Mouse (Mus musculus) midbrain, postnatal 0 days (tissue): ENCODE measurements around the gene Ndufa11. TPM values are rescaled to one million over a fixed set of nuclear protein-coding genes. Genes with fewer than 3 reads are reported as not detected.

ENCODE experiments used
- ATAC-seq: fragments of 200-750 bp; cut with Nextera tagmentation; 2 replicates; pipeline ENCODE4 v1.8.0; 2017; ENCODE audit warnings: moderate number of reproducible peaks, mild to moderate bottlenecking, moderate TSS enrichment, moderate library complexity; ENCODE audit not compliant: low FRiP score
- DNase-seq: peaks from one replicate; pipeline ENCODE4 v3.0.0-alpha.2; 2015; ENCODE audit warnings: low spot score
- H3K27ac ChIP-seq: fragments of 300-500 bp; sonication (generic); 2 replicates; pipeline ENCODE4 v1.5.1; 2014; ENCODE audit warnings: low read depth, mild to moderate bottlenecking, low read length, mixed read lengths
- H3K27me3 ChIP-seq: fragments of 300-500 bp; sonication (generic); 2 replicates; pipeline ENCODE4 v1.6.1; 2014; ENCODE audit warnings: low read length, control low read depth, mixed read lengths; ENCODE audit not compliant: insufficient read depth
- H3K36me3 ChIP-seq: fragments of 300-500 bp; sonication (generic); 2 replicates; pipeline ENCODE4 v1.6.1; 2014; ENCODE audit warnings: low read length, control low read depth, mixed read lengths; ENCODE audit not compliant: insufficient read depth
- H3K4me1 ChIP-seq: fragments of 300-500 bp; sonication (generic); 2 replicates; pipeline ENCODE4 v1.6.1; 2014; ENCODE audit warnings: mild to moderate bottlenecking, control low read depth, antibody characterized with exemption, low read length, mixed read lengths; ENCODE audit not compliant: insufficient read depth
- H3K4me2 ChIP-seq: fragments of 300-500 bp; sonication (generic); 2 replicates; pipeline ENCODE4 v1.6.1; 2014; ENCODE audit warnings: low read depth, mild to moderate bottlenecking, low read length, mixed read lengths; ENCODE audit not compliant: poor library complexity, severe bottlenecking
- H3K4me3 ChIP-seq: fragments of 300-500 bp; sonication (generic); 2 replicates; pipeline ENCODE4 v1.5.1; 2014; ENCODE audit warnings: low read depth, mild to moderate bottlenecking, low read length, moderate library complexity
- H3K9ac ChIP-seq: fragments of 300-500 bp; sonication (generic); replicated peaks from 2 replicates; pipeline ENCODE4 v1.6.1; 2014; ENCODE audit warnings: mild to moderate bottlenecking, low read length, moderate library complexity, mixed read lengths; ENCODE audit not compliant: poor library complexity, severe bottlenecking
- H3K9me3 ChIP-seq: fragments of 300-500 bp; sonication (generic); 2 replicates; pipeline ENCODE4 v1.6.1; 2016; ENCODE audit warnings: low read length, control low read depth
- CTCF ChIP-seq: IDR thresholded peaks from 2 replicates; pipeline ENCODE4 v1.5.1; 2016; ENCODE audit warnings: antibody characterized with exemption, mild to moderate bottlenecking
- WGBS: fragments of 180-500 bp; shearing (Covaris S2); extraction: QIAGEN DNeasy Blood & Tissue Kit; methylation state at CpG from one replicate; pipeline ENCODE4 v1.1.7; 2014; 5-methylcytosine and 5-hydroxymethylcytosine counted together
- polyA plus RNA-seq: library from polyadenylated mRNA; unstranded; fragments of >200 nt; fragmentation: Nextera tagmentation; extraction: Ambion mirVana; gene quantifications from 2 replicates; pipeline ENCODE4 v1.2.1, GENCODE M21; 2015
- total RNA-seq: library from RNA; depleted of rRNA; stranded (reverse); fragments of >200 nt; gene quantifications from 2 replicates; pipeline ENCODE4 v1.2.3, GENCODE M21; 2014

Ndufa11 gene
- total and polyA plus RNA-seq, 2 experiments from 2014 or later: 480 to 630 TPM

- H3K36me3 ChIP-seq: peaks cover 22% of the 10 kb centered on the region
- H3K9ac ChIP-seq: no peak overlapping the region
- peaks cover 7% of the 10 kb centered on the region; the same call in 1 of the 2 replicates for H3K4me1 ChIP-seq
- no peak for ATAC-seq
- no peak overlapping the region for H3K4me2 ChIP-seq
- no peaks in the 10 kb centered on the region for H3K9me3 ChIP-seq
- no peak overlapping the region for H3K27ac ChIP-seq
- H3K27me3 ChIP-seq: no peaks in the 10 kb centered on the region
- no peak for DNase-seq
- no peak for TF ChIP-seq CTCF
- 85% methylated on average over 4 of the region's 4 CpGs for WGBS
- H3K4me3 ChIP-seq: no peak overlapping the region
These were observed 35.8 kb upstream of the Ndufa11 start for GRCm38 (mm10) chr17:56681791-56682190.

- TF ChIP-seq CTCF: no peak
- H3K4me3 ChIP-seq: no peak overlapping the region
- 85% methylated on average over 3 of the region's 3 CpGs for WGBS
- H3K9ac ChIP-seq: no peak overlapping the region
- H3K36me3 ChIP-seq: peaks cover 28% of the 10 kb centered on the region
- H3K4me1 ChIP-seq: no peaks in the 10 kb centered on the region
- ATAC-seq (no peak), DNase-seq (no peak)
- H3K4me2 ChIP-seq: no peak overlapping the region
- no peak overlapping the region for H3K27ac ChIP-seq
- H3K27me3 ChIP-seq: no peaks in the 10 kb centered on the region
- no peaks in the 10 kb centered on the region for H3K9me3 ChIP-seq
These were observed 34.7 kb upstream of the Ndufa11 start for GRCm38 (mm10) chr17:56682880-56683279.

GRCm38 (mm10) chr17:56683546-56684140, 33.9 kb upstream of the Ndufa11 start:
- Histone ChIP-seq H3K9ac (no peak overlapping the region), H3K4me2 (no peak overlapping the region), H3K4me1 (no peaks in the 10 kb centered on the region), H3K27ac (no peak overlapping the region), H3K27me3 (no peaks in the 10 kb centered on the region), H3K9me3 (no peaks in the 10 kb centered on the region), H3K36me3 (peaks cover 32% of the 10 kb centered on the region), H3K4me3 (no peak overlapping the region)
- DNase-seq (no peak), ATAC-seq (no peak)
- WGBS: 83% methylated on average over 5 of the region's 5 CpGs
- TF ChIP-seq CTCF: no peak

GRCm38 (mm10) chr17:56684649-56685048, 32.9 kb upstream of the Ndufa11 start:
- H3K27ac ChIP-seq: no peak overlapping the region
- no peak overlapping the region for H3K4me3 ChIP-seq
- H3K9ac ChIP-seq: no peak overlapping the region
- WGBS: 82% methylated on average over 2 of the region's 2 CpGs
- H3K9me3 ChIP-seq: no peaks in the 10 kb centered on the region
- no peak for TF ChIP-seq CTCF
- H3K27me3 ChIP-seq: no peaks in the 10 kb centered on the region
- ATAC-seq (no peak), DNase-seq (peak; percentile 19)
- H3K36me3 ChIP-seq: peaks cover 32% of the 10 kb centered on the region
- no peaks in the 10 kb centered on the region for H3K4me1 ChIP-seq
- no peak overlapping the region for H3K4me2 ChIP-seq

- Histone ChIP-seq H3K9ac (no peak overlapping the region), H3K36me3 (peaks cover 41% of the 10 kb centered on the region), H3K4me1 (no peaks in the 10 kb centered on the region), H3K4me3 (no peak overlapping the region), H3K9me3 (no peaks in the 10 kb centered on the region), H3K27me3 (no peaks in the 10 kb centered on the region), H3K4me2 (no peak overlapping the region), H3K27ac (no peak overlapping the region)
- WGBS: 86% methylated on average over 4 of the region's 4 CpGs
- no peak for TF ChIP-seq CTCF
- ATAC-seq (no peak), DNase-seq (no peak)
These were observed 30.8 kb upstream of the Ndufa11 start for GRCm38 (mm10) chr17:56686801-56687200.

- DNase-seq (no peak), ATAC-seq (no peak)
- H3K36me3 ChIP-seq: peaks cover 42% of the 10 kb centered on the region
These were observed 29.5 kb upstream of the Ndufa11 start for GRCm38 (mm10) chr17:56688045-56688444.

More at GRCm38 (mm10) chr17:56688045-56688444, 29.5 kb upstream of the Ndufa11 start:
- no peak overlapping the region for H3K4me3 ChIP-seq
- TF ChIP-seq CTCF: no peak
- no peaks in the 10 kb centered on the region for H3K27me3 ChIP-seq
- no peaks in the 10 kb centered on the region for H3K4me1 ChIP-seq
- no peak overlapping the region for H3K4me2 ChIP-seq
- H3K9ac ChIP-seq: no peak overlapping the region
- H3K9me3 ChIP-seq: no peaks in the 10 kb centered on the region
- no peak overlapping the region for H3K27ac ChIP-seq
